Mouse (Mus musculus) intestine, postnatal 0 days (tissue): Measurements from ENCODE around the gene Aco1. TPM values are rescaled to one million over a fixed set of nuclear protein-coding genes. Genes with fewer than 3 reads are reported as not detected.

Source experiments
- ATAC-seq: fragments of 200-750 bp; cut with Nextera tagmentation; 2 replicates; pipeline ENCODE4 v1.8.0; 2017; ENCODE audit warnings: mild to moderate bottlenecking, moderate TSS enrichment, moderate library complexity
- H3K27ac ChIP-seq: fragments of 300-500 bp; sonication (generic); 2 replicates; pipeline ENCODE4 v1.5.1; 2014; ENCODE audit warnings: mild to moderate bottlenecking, low read depth, low read length, moderate library complexity
- H3K27me3 ChIP-seq: fragments of 300-500 bp; sonication (generic); replicated peaks from 2 replicates; pipeline ENCODE4 v1.6.1; 2014; ENCODE audit warnings: low read length, mixed read lengths; ENCODE audit not compliant: control insufficient read depth, insufficient read depth
- H3K36me3 ChIP-seq: fragments of 300-500 bp; sonication (generic); 2 replicates; pipeline ENCODE4 v1.6.1; 2014; ENCODE audit warnings: mild to moderate bottlenecking, moderate library complexity; ENCODE audit not compliant: control insufficient read depth, insufficient read depth
- H3K4me1 ChIP-seq: fragments of 300-500 bp; sonication (generic); replicated peaks from 2 replicates; pipeline ENCODE4 v1.6.1; 2014; ENCODE audit warnings: antibody characterized with exemption, low read length, mixed read lengths; ENCODE audit not compliant: control insufficient read depth, insufficient read depth
- H3K4me2 ChIP-seq: fragments of 300-500 bp; sonication (generic); replicated peaks from 2 replicates; pipeline ENCODE4 v1.6.1; 2014; ENCODE audit warnings: low read depth, mild to moderate bottlenecking, moderate library complexity
- H3K4me3 ChIP-seq: fragments of 300-500 bp; sonication (generic); 2 replicates; pipeline ENCODE4 v1.5.1; 2014; ENCODE audit warnings: low read depth, low read length
- H3K9ac ChIP-seq: fragments of 300-500 bp; sonication (generic); 2 replicates; pipeline ENCODE4 v1.6.1; 2014; ENCODE audit warnings: mild to moderate bottlenecking, low read depth, low read length
- H3K9me3 ChIP-seq: fragments of 300-500 bp; sonication (generic); 2 replicates; pipeline ENCODE4 v1.6.1; 2016; ENCODE audit warnings: mixed run types; ENCODE audit not compliant: control insufficient read depth
- CTCF ChIP-seq: sonication (generic); IDR thresholded peaks from 2 replicates; pipeline ENCODE4 v1.5.1; 2016; ENCODE audit warnings: low read depth, mild to moderate bottlenecking, control low read depth, antibody characterized with exemption, moderate library complexity
- WGBS: fragments of 180-500 bp; shearing (Covaris S2); extraction: QIAGEN DNeasy Blood & Tissue Kit; methylation state at CpG from one replicate; pipeline ENCODE4 v1.1.7; 2014; 5-methylcytosine and 5-hydroxymethylcytosine counted together
- polyA plus RNA-seq: library from polyadenylated mRNA; unstranded; fragments of >200 nt; fragmentation: Nextera tagmentation; extraction: Ambion mirVana; gene quantifications from 2 replicates; pipeline ENCODE4 v1.2.1, GENCODE M21; 2015

Aco1 gene
- polyA plus RNA-seq, 1 experiment from 2014 or later: 55.6 TPM

GRCm38 (mm10) chr4:40227886-40228285, 85.0 kb downstream of the Aco1 start:
- Histone ChIP-seq H3K9ac (no peak overlapping the region), H3K4me2 (no peak overlapping the region), H3K9me3 (no peaks in the 10 kb centered on the region), H3K4me3 (no peak overlapping the region), H3K4me1 (no peaks in the 10 kb centered on the region), H3K36me3 (peaks cover 38% of the 10 kb centered on the region), H3K27ac (no peak overlapping the region), H3K27me3 (no peaks in the 10 kb centered on the region)
- 75% methylated on average over 7 of the region's 7 CpGs for WGBS
- no peak for TF ChIP-seq CTCF
- ATAC-seq: no peak

- Histone ChIP-seq H3K4me3 (no peak overlapping the region), H3K27ac (no peak overlapping the region), H3K9ac (no peak overlapping the region), H3K4me2 (no peak overlapping the region), H3K36me3 (peaks cover 33% of the 10 kb centered on the region), H3K9me3 (no peaks in the 10 kb centered on the region), H3K27me3 (no peaks in the 10 kb centered on the region), H3K4me1 (no peaks in the 10 kb centered on the region)
- 93% methylated on average over 6 of the region's 6 CpGs for WGBS
- TF ChIP-seq CTCF: no peak
- no peak for ATAC-seq
These were observed 86.8 kb downstream of the Aco1 start for GRCm38 (mm10) chr4:40229723-40230122.

GRCm38 (mm10) chr4:40233062-40233664, 90.3 kb downstream of the Aco1 start:
- no peak for TF ChIP-seq CTCF
- Histone ChIP-seq H3K4me1 (no peaks in the 10 kb centered on the region), H3K36me3 (peaks cover 15% of the 10 kb centered on the region), H3K27me3 (no peaks in the 10 kb centered on the region), H3K9ac (no peak overlapping the region), H3K27ac (no peak overlapping the region), H3K4me2 (no peak overlapping the region), H3K9me3 (no peaks in the 10 kb centered on the region), H3K4me3 (no peak overlapping the region)
- 93% methylated on average over 7 of the region's 7 CpGs for WGBS
- no peak for ATAC-seq

GRCm38 (mm10) chr4:40234256-40234655, 91.4 kb downstream of the Aco1 start:
- H3K36me3 ChIP-seq: peaks cover 15% of the 10 kb centered on the region
- WGBS: 90% methylated on average over 6 of the region's 6 CpGs
- no peak for ATAC-seq
- H3K4me1 ChIP-seq: 0 out of 2 replicates have a peak, but pooled peaks cover 3% of the 10 kb centered on the region
- no peaks in the 10 kb centered on the region for H3K9me3 ChIP-seq
- no peak overlapping the region for H3K9ac ChIP-seq
- H3K27ac ChIP-seq: no peak overlapping the region
- H3K27me3 ChIP-seq: no peaks in the 10 kb centered on the region
- H3K4me2 ChIP-seq: no peak overlapping the region
- no peak overlapping the region for H3K4me3 ChIP-seq
- TF ChIP-seq CTCF: no peak

GRCm38 (mm10) chr4:40236829-40237228, 93.9 kb downstream of the Aco1 start:
- TF ChIP-seq CTCF: no peak
- peaks cover 9% of the 10 kb centered on the region for H3K36me3 ChIP-seq
- H3K9ac ChIP-seq: no peak overlapping the region
- no peak for ATAC-seq
- H3K4me1 ChIP-seq: 0 out of 2 replicates have a peak, but pooled peaks cover 3% of the 10 kb centered on the region
- H3K4me3 ChIP-seq: no peak overlapping the region
- H3K27me3 ChIP-seq: no peaks in the 10 kb centered on the region
- H3K27ac ChIP-seq: no peak overlapping the region
- H3K9me3 ChIP-seq: no peaks in the 10 kb centered on the region
- WGBS: 83% methylated on average over 4 of the region's 4 CpGs
- no peak overlapping the region for H3K4me2 ChIP-seq

- H3K9ac ChIP-seq: peak overlapping the region; percentile 68
- peak overlapping the region; percentile 76 for H3K4me3 ChIP-seq
- H3K9me3 ChIP-seq: no peaks in the 10 kb centered on the region
- H3K36me3 ChIP-seq: peaks cover 9% of the 10 kb centered on the region
- TF ChIP-seq CTCF: no peak
- 2% methylated on average over 17 of the region's 17 CpGs for WGBS
- no peaks in the 10 kb centered on the region for H3K27me3 ChIP-seq
- peak overlapping the region; percentile 91 for H3K4me2 ChIP-seq
- H3K4me1 ChIP-seq: 0 out of 2 replicates have a peak, but pooled peaks cover 3% of the 10 kb centered on the region
- peak; percentile 80 for ATAC-seq
- H3K27ac ChIP-seq: peak overlapping the region; percentile 90
These were observed 95.9 kb downstream of the Aco1 start for GRCm38 (mm10) chr4:40238483-40239408.
